Mouse (Mus musculus): ENCODE measurements around the gene Olfr424. TPM values are rescaled to one million over a fixed set of nuclear protein-coding genes. Genes with fewer than 3 reads are reported as not detected.
A peak's percentile ranks its signal among the peaks of the same experiment; 100 is the strongest.

Gene Olfr424
- polyA plus RNA-seq (2014; fragmentation: Nextera tagmentation; extraction: Ambion mirVana), result not detected in 2 replicates

DNA sequence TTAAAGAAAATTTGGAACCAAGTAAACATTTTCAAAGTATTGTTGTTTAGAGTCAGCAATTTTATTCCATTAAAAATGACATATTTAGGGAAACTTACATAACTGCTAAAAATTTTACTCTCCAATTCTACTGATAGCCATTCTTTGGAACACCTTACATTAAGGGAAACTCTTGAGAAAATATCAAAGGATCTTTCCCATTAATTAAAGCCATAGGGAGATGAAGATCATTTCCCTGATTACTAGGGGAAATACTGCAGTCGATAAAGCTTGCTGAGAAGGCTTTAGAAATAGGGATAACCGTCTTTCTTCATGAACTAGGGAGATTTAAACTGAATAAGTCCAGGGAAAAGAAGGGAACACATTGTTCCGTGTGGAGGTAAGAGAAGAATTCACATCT is at the start of gene Olfr424:
Gene Olfr424 (plus strand): TSS at position 301 of the 400 bp plus-strand sequence.
- Histone ChIP-seq H3K27me3 (ENCODE audit: insufficient read depth, low read length) (no peaks in the 10 kb centered on the region), H3K4me1 (ENCODE audit: insufficient read depth) (no peaks in the 10 kb centered on the region), H3K9me3 (ENCODE audit: low read depth, low read length) (no peaks in the 10 kb centered on the region), H3K27ac (ENCODE audit: low read depth) (no peak within 1 kb of the TSS), H3K4me2 (no peak within 1 kb of the TSS), H3K4me3 (ENCODE audit: low read depth, low read length) (no peak within 1 kb of the TSS), H3K9ac (no peak within 1 kb of the TSS), H3K36me3 (ENCODE audit: insufficient read depth) (no peaks in the 10 kb centered on the region)
- WGBS, result 73% methylated on average over 3 of the region's 3 CpGs
- ATAC-seq (ENCODE audit: insufficient read depth) (no peak), DNase-seq (no peak)
- no peak for TF ChIP-seq CTCF (IDR thresholded peaks at IDR 0.05; ENCODE audit: low read depth)

GRCm38 (mm10) chr1:174084031-174084430 is 47.3 kb upstream of the Olfr424 start, which contains the start of gene Olfr429:
TSS of gene Olfr429 (plus strand) at chr1:174084331.
- Histone ChIP-seq H3K4me2 (no peak within 1 kb of the TSS), H3K9ac (no peak within 1 kb of the TSS), H3K4me3 (ENCODE audit: low read depth, low read length) (no peak within 1 kb of the TSS), H3K27ac (ENCODE audit: low read depth) (no peak within 1 kb of the TSS), H3K36me3 (ENCODE audit: insufficient read depth) (no peaks in the 10 kb centered on the region), H3K4me1 (ENCODE audit: insufficient read depth) (no peaks in the 10 kb centered on the region), H3K27me3 (ENCODE audit: insufficient read depth, low read length) (no peaks in the 10 kb centered on the region), H3K9me3 (ENCODE audit: low read depth, low read length) (no peaks in the 10 kb centered on the region)
- no peak for DNase-seq
- no peak for ATAC-seq (ENCODE audit: insufficient read depth)
- 87% methylated on average over 2 of the region's 2 CpGs for WGBS
- TF ChIP-seq CTCF (IDR thresholded peaks at IDR 0.05; ENCODE audit: low read depth), result no peak

DNA sequence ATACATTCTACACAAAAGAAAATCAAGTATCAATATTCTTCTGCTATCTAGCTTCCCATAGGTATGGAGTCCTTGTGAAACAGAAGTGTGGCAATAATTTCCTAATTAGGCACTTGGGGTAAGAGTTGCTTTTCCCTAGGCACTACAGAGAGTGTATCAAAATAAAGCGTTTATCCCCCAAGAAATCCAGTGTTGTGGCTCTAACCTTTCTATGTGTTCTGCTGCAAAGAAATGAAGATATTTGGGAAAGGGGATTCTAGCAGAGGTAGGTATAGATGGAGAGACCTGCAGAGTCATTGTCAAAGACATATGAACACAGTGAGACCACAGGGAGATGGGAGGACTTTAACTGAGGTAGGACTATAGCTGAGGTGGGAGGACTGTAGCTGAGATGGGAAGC is 34.7 kb upstream of the Olfr424 start, which contains the start of gene Olfr427:
Gene Olfr427 (plus strand): TSS at position 301 of the 400 bp plus-strand sequence.
- ATAC-seq (ENCODE audit: insufficient read depth) (no peak), DNase-seq (no peak)
- H3K27ac ChIP-seq (ENCODE audit: low read depth), result no peak within 1 kb of the TSS
- H3K36me3 ChIP-seq (ENCODE audit: insufficient read depth), result no peaks in the 10 kb centered on the region
- TF ChIP-seq CTCF (IDR thresholded peaks at IDR 0.05; ENCODE audit: low read depth), result no peak
- no peak within 1 kb of the TSS for H3K9ac ChIP-seq
- H3K4me3 ChIP-seq (ENCODE audit: low read depth, low read length), result no peak within 1 kb of the TSS
- no peak within 1 kb of the TSS for H3K4me2 ChIP-seq
- H3K4me1 ChIP-seq (ENCODE audit: insufficient read depth), result no peaks in the 10 kb centered on the region
- no peaks in the 10 kb centered on the region for H3K9me3 ChIP-seq (ENCODE audit: low read depth, low read length)
- 90% methylated on average over 1 of the region's 1 CpGs for WGBS
- H3K27me3 ChIP-seq (ENCODE audit: insufficient read depth, low read length), result no peaks in the 10 kb centered on the region

GRCm38 (mm10) chr1:174103735-174104134 is 27.6 kb upstream of the Olfr424 start:
- Histone ChIP-seq H3K9ac (no peak overlapping the region), H3K9me3 (ENCODE audit: low read depth, low read length) (no peaks in the 10 kb centered on the region), H3K27me3 (ENCODE audit: insufficient read depth, low read length) (no peaks in the 10 kb centered on the region), H3K36me3 (ENCODE audit: insufficient read depth) (no peaks in the 10 kb centered on the region), H3K4me2 (no peak overlapping the region), H3K27ac (ENCODE audit: low read depth) (no peak overlapping the region), H3K4me1 (ENCODE audit: insufficient read depth) (no peaks in the 10 kb centered on the region), H3K4me3 (ENCODE audit: low read depth, low read length) (no peak overlapping the region)
- WGBS, result 57% methylated on average over 2 of the region's 2 CpGs
- ATAC-seq (ENCODE audit: insufficient read depth) (no peak), DNase-seq (peak; percentile 53)
- TF ChIP-seq CTCF (IDR thresholded peaks at IDR 0.05; ENCODE audit: low read depth), result peak; percentile 48

GRCm38 (mm10) chr1:174121062-174121461 is 10.3 kb upstream of the Olfr424 start, which contains the start of gene Olfr231:
TSS of gene Olfr231 (minus strand) at chr1:174121162.
- no peak within 1 kb of the TSS for H3K4me2 ChIP-seq
- H3K4me1 ChIP-seq (ENCODE audit: insufficient read depth), result no peaks in the 10 kb centered on the region
- no peaks in the 10 kb centered on the region for H3K27me3 ChIP-seq (ENCODE audit: insufficient read depth, low read length)
- H3K36me3 ChIP-seq (ENCODE audit: insufficient read depth), result no peaks in the 10 kb centered on the region
- H3K9me3 ChIP-seq (ENCODE audit: low read depth, low read length), result no peaks in the 10 kb centered on the region
- ATAC-seq (ENCODE audit: insufficient read depth) (no peak), DNase-seq (no peak)
- TF ChIP-seq CTCF (IDR thresholded peaks at IDR 0.05; ENCODE audit: low read depth), result no peak
- 47% methylated on average over 2 of the region's 2 CpGs for WGBS
- H3K27ac ChIP-seq (ENCODE audit: low read depth), result no peak within 1 kb of the TSS
- no peak within 1 kb of the TSS for H3K4me3 ChIP-seq (ENCODE audit: low read depth, low read length)
- H3K9ac ChIP-seq, result no peak within 1 kb of the TSS

- no peaks in the 10 kb centered on the region for H3K4me1 ChIP-seq (ENCODE audit: insufficient read depth)
- no peaks in the 10 kb centered on the region for H3K27me3 ChIP-seq (ENCODE audit: insufficient read depth, low read length)
- H3K9ac ChIP-seq, result no peak overlapping the region
- H3K4me3 ChIP-seq (ENCODE audit: low read depth, low read length), result no peak overlapping the region
- ATAC-seq (ENCODE audit: insufficient read depth) (no peak), DNase-seq (no peak)
- WGBS, result 71% methylated on average over 3 of the region's 3 CpGs
- no peak overlapping the region for H3K4me2 ChIP-seq
- no peaks in the 10 kb centered on the region for H3K9me3 ChIP-seq (ENCODE audit: low read depth, low read length)
- H3K36me3 ChIP-seq (ENCODE audit: insufficient read depth), result no peaks in the 10 kb centered on the region
- H3K27ac ChIP-seq (ENCODE audit: low read depth), result no peak overlapping the region
- no peak for TF ChIP-seq CTCF (IDR thresholded peaks at IDR 0.05; ENCODE audit: low read depth)
These were observed 682 bp downstream of the Olfr424 start for GRCm38 (mm10) chr1:174131999-174132398.

DNA sequence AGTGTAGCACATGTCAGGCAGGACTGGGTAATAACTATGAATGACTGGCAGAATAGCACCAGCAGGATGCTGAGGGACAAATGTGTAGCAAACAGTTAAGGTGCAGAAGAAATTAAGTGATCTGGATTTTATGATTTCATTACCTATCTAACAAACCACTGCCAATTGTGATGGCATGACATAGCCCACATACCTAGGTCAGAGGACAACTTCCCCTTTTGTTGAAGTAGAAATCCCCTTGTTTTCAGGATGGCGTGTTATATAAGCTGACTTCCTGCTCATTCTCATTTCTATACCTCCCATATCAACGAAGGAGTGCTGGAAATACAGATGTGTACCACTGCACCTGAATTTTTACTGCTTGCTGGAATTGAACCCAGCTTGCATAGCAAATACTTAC is 10.1 kb downstream of the Olfr424 start:
- no peak overlapping the region for H3K4me2 ChIP-seq
- H3K4me1 ChIP-seq (ENCODE audit: insufficient read depth), result no peaks in the 10 kb centered on the region
- TF ChIP-seq CTCF (IDR thresholded peaks at IDR 0.05; ENCODE audit: low read depth), result no peak
- H3K9me3 ChIP-seq (ENCODE audit: low read depth, low read length), result no peaks in the 10 kb centered on the region
- H3K27me3 ChIP-seq (ENCODE audit: insufficient read depth, low read length), result no peaks in the 10 kb centered on the region
- H3K4me3 ChIP-seq (ENCODE audit: low read depth, low read length), result no peak overlapping the region
- H3K36me3 ChIP-seq (ENCODE audit: insufficient read depth), result no peaks in the 10 kb centered on the region
- no peak for ATAC-seq (ENCODE audit: insufficient read depth)
- H3K9ac ChIP-seq, result no peak overlapping the region
- DNase-seq, result no peak
- no peak overlapping the region for H3K27ac ChIP-seq (ENCODE audit: low read depth)
- WGBS, result 59% methylated on average over 2 of the region's 2 CpGs

DNA sequence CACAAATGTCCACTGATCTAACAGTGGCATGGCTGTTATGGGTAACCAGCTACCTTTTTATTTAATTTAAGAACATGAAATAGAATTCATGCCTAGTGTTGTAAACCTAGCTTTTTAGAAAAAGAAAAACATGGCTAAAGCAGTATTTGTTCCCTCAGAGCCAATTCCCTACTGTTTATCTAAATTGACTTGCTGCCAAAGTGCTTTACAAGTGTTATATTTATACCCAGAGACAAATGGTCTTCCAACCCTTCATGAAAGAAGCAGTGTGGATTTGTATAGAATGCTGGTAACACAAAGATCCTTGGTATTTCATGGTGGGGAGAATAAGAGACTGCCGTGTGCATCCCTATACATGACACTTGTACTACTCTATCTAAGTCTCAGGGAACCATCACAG is 15.4 kb downstream of the Olfr424 start:
- ATAC-seq (ENCODE audit: insufficient read depth), result no peak
- Histone ChIP-seq H3K36me3 (ENCODE audit: insufficient read depth) (no peaks in the 10 kb centered on the region), H3K27me3 (ENCODE audit: insufficient read depth, low read length) (no peaks in the 10 kb centered on the region), H3K27ac (ENCODE audit: low read depth) (no peak overlapping the region), H3K9ac (no peak overlapping the region), H3K4me1 (ENCODE audit: insufficient read depth) (no peaks in the 10 kb centered on the region), H3K4me3 (ENCODE audit: low read depth, low read length) (no peak overlapping the region), H3K9me3 (ENCODE audit: low read depth, low read length) (no peaks in the 10 kb centered on the region), H3K4me2 (no peak overlapping the region)
- DNase-seq, result peak; percentile 59
- TF ChIP-seq CTCF (IDR thresholded peaks at IDR 0.05; ENCODE audit: low read depth), result no peak
- WGBS, result 65% methylated on average over 1 of the region's 1 CpGs
